Mouse (Mus musculus) heart, adult 11 months (tissue): Measurements from ENCODE around the gene Gcgr.
A peak's percentile ranks its signal among the peaks of the same experiment; 100 is the strongest.
"Not testable (repeated sequence)": the region's sequence is repeated elsewhere in the genome, so short reads cannot be mapped to it uniquely, and the experiment has no call there.

ENCODE experiments used
- DNase-seq: peaks from one replicate; pipeline ENCODE4 v3.0.0; 2022

The Gcgr gene

GRCm38 (mm10) chr11:120539285-120540014 lies 9.0 kb downstream of the Gcgr start:
- no peak for DNase-seq

- peak; percentile 97 for DNase-seq
These were observed 11.4 kb downstream of the Gcgr start for GRCm38 (mm10) chr11:120541907-120542306.

GRCm38 (mm10) chr11:120542376-120542775 lies 11.9 kb downstream of the Gcgr start:
- no peak for DNase-seq

GRCm38 (mm10) chr11:120545964-120546363 lies 15.5 kb downstream of the Gcgr start:
- no peak for DNase-seq

- DNase-seq, result no peak
These were observed 17.0 kb downstream of the Gcgr start for GRCm38 (mm10) chr11:120547469-120547868.

GRCm38 (mm10) chr11:120548214-120548613 lies 17.7 kb downstream of the Gcgr start:
- DNase-seq, result peak; percentile 90

GRCm38 (mm10) chr11:120548786-120549167 lies 18.3 kb downstream of the Gcgr start:
- peak; percentile 89 for DNase-seq

- peak; percentile 99 for DNase-seq
These were observed 18.9 kb downstream of the Gcgr start, which contains the start of gene Mcrip1 for GRCm38 (mm10) chr11:120549168-120549945. Gene Mcrip1 (minus strand): TSS chr11:120549727.

- peak; percentile 93 for DNase-seq
These were observed 19.7 kb downstream of the Gcgr start for GRCm38 (mm10) chr11:120549986-120550809.

GRCm38 (mm10) chr11:120550810-120551440 lies 20.4 kb downstream of the Gcgr start, which contains the start of gene Ppp1r27:
Gene Ppp1r27 (minus strand): TSS chr11:120551132.
- DNase-seq, result peak; percentile 88

- no peak for DNase-seq
These were observed 22.2 kb downstream of the Gcgr start for GRCm38 (mm10) chr11:120552736-120553135.

GRCm38 (mm10) chr11:120554834-120555233 lies 24.3 kb downstream of the Gcgr start:
- peak; percentile 97 for DNase-seq

GRCm38 (mm10) chr11:120555260-120555659 lies 24.8 kb downstream of the Gcgr start:
- no peak for DNase-seq

- not testable (repeated sequence) for DNase-seq
These were observed 28.3 kb downstream of the Gcgr start for GRCm38 (mm10) chr11:120558843-120559242.

- peak; percentile 79 for DNase-seq
These were observed 30.6 kb downstream of the Gcgr start for GRCm38 (mm10) chr11:120560952-120561728.

- peak; percentile 81 for DNase-seq
These were observed 32.5 kb downstream of the Gcgr start for GRCm38 (mm10) chr11:120562949-120563348.

GRCm38 (mm10) chr11:120565114-120565513 lies 34.6 kb downstream of the Gcgr start:
- no peak for DNase-seq

GRCm38 (mm10) chr11:120568324-120568723 lies 37.8 kb downstream of the Gcgr start:
- no peak for DNase-seq

GRCm38 (mm10) chr11:120571122-120571521 lies 40.6 kb downstream of the Gcgr start:
- DNase-seq, result peak; percentile 88

GRCm38 (mm10) chr11:120571754-120572416 lies 41.4 kb downstream of the Gcgr start:
- peak; percentile 86 for DNase-seq

- no peak for DNase-seq
These were observed 41.9 kb downstream of the Gcgr start for GRCm38 (mm10) chr11:120572417-120572751.
